Mouse (Mus musculus) lung, adult 10 weeks (tissue): ENCODE measurements around the gene Poc5. TPM values are rescaled to one million over a fixed set of nuclear protein-coding genes. Genes with fewer than 3 reads are reported as not detected.

Experiments used
- polyA plus RNA-seq: library from polyadenylated mRNA; stranded (reverse); fragments of 350-450 nt; fragmentation: Illumina TruSeq; extraction: RNeasy Lipid Tissue Mini Kit (QIAGEN cat#74804); gene quantifications from one replicate; pipeline ENCODE4 v1.2.3, GENCODE M21; 2014; ENCODE audit warnings: low read depth, low replicate concordance; ENCODE audit not compliant: insufficient read depth

Poc5 gene
- polyA plus RNA-seq: 6.3 TPM

DNA sequence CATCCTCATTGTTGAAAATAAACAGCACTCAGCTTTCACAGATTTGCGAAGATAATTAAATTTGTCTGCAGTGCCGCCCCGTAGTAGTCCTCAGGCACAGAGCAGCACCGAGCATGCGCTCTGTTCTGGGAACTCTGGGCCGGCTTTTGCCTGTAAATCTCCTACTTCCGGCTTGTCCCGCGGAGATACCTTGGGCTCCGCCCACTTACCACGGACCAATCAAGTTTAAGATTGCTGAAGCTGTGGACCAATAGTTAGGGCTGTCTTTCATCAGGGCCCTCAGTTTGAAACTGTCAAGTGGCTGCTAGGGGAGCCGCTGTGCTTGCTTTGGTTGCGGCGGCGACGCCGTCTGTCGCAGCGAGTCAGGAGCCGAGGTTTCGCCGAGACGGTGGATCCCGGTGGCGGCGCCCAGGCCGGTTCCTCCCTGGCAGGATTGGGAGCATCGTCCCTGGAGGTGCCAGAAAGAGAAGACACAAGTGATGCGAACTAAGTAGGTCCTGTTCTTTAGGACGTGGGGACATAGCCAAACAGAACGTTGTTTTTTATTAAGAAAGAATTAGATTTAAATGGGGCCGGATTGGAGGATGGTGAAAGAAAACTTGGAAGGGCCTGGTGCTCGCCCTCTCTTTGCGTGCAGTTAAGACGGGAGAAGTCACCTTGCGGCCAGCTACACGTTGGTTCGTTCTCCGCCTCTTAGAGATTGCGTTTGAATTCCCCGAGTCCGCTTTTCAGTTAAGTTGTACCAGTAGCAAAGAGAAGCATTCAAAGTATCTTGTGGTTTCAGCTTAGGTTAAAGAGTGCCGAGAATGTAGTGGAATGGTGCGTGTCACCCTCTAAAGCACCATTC lies at the start of gene Poc5:
Gene Poc5, plus strand, starts transcription at position 253 of the 847 bp plus-strand sequence.

Other genes starting within 250 kb of the Poc5 start
- gene Ankdd1b, start 82.9 kb downstream of the Poc5 start, polyA plus RNA-seq: not detected
- not detected for gene Gm17622, start 102.4 kb downstream of the Poc5 start, polyA plus RNA-seq
- gene Polk, start 154.3 kb downstream of the Poc5 start, polyA plus RNA-seq: 4.7 TPM
- 15.7 TPM for gene Col4a3bp, start 154.3 kb downstream of the Poc5 start, polyA plus RNA-seq